Mouse (Mus musculus): ENCODE results near the gene Gm20855. TPM values are rescaled to one million over a fixed set of nuclear protein-coding genes. Genes with fewer than 3 reads are reported as not detected.
"Not testable (repeated sequence)": the region's sequence is repeated elsewhere in the genome, so short reads cannot be mapped to it uniquely, and the experiment has no call there.

The Gm20855 gene
- not detected for total RNA-seq (2021)
- long read RNA-seq, experiment 1: 0 reads
- long read RNA-seq, experiment 2: 0 reads

- DNase-seq: not testable (repeated sequence)
These were observed at the start of gene Gm20855 for GRCm38 (mm10) chrY:35131733-35132132. Gene Gm20855 (minus strand): TSS chrY:35131833.
